Mouse (Mus musculus) regulatory T cell (primary cell): ENCODE data around the gene Dnmt3c.

Experiments used
- in situ Hi-C: fragments of 300-600 bp; cut with MboI, MseI; formaldehyde crosslinking; loops from one replicate; pipeline ENCODE4 v1.15.1; 2025; ENCODE audit warnings: high pct_unique_total_duplicates

Dnmt3c gene

DNA sequence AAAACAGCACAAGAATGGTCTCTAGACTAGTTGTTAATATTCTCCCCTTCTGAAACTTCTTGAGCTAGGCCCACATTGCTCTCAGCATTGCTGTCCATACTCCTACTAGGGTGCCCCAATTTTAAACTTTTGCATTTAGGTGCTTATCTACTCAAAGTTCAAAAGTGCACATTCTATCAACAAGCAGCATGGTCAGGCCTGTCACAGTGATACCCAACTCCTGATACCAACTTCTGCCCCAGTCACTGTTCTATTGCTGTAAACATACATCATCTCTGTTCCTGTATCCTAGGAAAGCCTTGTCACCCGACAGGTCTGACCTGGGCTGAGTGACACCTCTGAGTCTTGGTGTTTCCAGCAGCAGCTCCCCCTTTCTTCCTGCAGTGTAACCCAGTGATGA, 26.6 kb downstream of the Dnmt3c start:
- in situ Hi-C loops: no loop called here

DNA sequence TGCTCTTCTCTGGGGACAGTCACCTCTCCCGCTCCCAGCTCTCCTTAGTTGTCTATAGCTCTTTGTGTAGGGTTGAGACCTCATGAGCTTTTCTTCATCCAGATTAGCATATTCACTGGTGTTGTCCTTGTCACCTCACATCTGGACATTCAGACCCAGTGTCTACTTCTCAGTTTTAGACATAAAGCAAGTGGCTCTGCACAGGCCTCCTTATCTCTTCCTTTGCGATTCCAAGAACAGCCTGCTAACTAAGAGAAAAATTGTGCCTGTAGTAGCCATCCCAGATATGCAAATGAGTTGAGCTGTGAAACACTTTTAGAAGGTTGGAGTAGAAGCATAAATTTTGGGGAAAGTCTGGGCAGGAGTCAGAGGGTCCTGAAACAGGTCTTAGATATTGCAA, 28.0 kb downstream of the Dnmt3c start:
- in situ Hi-C loops: no loop called here

DNA sequence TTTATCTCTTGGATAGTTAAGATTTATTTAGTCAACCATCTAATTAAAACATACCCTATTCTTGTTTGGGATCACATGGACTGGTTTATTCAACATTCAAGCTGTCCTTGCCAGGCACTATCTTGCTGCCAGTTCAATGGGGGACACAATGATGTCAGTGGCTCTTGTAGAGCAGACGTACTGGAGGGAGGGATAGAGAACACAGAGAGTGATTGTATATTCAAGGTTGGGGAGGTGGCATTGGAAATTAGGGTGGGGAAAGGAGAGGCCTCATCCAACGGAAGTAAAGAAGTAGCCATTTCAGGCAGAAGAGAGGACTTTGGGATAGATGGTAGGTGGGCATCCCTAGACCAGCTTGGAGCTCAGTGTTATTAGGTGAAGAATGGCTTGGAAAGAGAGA, 28.4 kb downstream of the Dnmt3c start:
- in situ Hi-C loops: no loop called here

DNA sequence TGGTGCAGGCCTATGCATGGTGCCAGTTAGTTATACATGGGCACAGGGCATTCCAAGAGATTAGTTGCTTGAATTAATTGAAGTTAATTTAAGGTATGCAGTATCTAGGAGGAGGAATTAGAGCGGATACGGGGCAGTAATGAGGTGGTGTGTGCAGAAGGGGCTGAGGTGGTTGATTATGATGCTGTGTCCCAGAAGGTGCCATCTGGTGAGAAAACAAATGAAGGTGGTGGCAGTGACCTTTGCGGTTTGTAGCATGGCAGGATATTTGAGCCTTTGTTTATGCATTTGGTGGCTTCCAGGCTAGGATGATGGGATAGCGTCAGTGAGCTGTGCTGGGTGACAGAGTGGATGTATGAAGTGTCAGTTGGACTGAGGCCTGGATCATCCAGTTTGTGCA, 28.8 kb downstream of the Dnmt3c start:
- in situ Hi-C loops: no loop called here

DNA sequence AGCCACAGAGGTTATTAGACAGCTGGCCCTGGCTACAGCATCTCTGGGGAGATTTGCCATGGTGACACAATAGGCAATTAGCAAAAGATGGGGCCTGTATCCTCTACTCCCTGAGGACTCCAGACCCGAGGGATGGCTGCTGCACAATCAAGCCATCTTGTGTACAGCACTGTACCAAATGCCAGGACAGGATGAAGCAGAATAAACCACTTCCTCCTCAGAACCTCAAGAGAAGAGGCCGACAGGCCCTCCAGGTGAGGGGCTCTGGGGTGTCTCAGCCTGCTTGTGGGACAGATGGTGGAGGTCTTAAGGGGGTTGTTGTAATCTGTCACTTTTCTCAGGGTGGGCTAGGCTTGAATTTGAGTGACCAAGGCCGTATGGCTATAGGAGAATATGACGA, 37.6 kb downstream of the Dnmt3c start:
- in situ Hi-C loops: no loop called here

DNA sequence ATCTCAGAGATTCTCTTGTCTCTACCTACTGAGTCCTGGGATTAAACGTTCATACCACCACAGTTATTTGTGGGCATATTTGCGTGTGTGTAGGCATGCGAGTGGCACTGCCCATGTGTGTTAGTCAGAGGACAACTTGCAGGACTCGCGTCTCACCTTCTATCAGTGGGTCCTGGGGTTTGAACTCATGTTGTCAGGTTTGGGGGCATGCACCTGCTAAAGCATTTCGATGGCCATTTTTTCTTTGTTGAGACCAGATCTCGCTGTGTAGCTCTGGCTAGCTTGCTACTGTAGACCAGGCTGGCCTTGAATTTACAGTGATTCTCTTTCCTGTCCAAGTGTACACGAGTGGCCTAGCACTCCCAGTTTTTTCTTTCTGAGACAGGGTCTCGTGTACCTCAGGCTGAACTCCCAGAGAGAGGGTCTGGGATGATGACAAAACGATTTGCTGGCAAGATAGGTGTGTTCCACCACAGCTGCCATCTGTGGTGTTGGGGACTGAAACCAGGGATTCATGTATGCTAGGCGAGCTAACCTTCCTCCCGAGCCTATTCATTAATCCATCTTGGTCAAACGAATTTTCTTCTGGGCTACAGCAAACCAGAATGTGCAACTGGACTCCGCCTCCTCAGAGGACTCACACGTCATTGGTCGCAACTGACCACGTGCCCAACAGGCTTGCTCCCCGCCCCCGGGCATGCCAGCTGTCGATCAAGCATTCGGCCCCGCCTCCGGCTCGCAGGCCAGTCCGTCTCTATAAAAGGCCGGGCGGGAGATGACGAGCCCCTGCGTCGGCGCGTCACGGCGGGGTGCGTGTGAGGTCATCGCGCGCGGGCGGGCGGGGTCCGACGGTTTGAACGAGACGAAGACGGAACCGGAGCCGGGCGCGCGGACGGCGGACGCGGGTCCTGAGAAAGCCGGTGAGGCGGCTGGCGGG, 44.3 kb downstream of the Dnmt3c start, which contains the start of gene Mapre1:
Mapre1 (plus strand) TSS at position 775 of the 937 bp plus-strand sequence.
- in situ Hi-C loops: no loop called here

DNA sequence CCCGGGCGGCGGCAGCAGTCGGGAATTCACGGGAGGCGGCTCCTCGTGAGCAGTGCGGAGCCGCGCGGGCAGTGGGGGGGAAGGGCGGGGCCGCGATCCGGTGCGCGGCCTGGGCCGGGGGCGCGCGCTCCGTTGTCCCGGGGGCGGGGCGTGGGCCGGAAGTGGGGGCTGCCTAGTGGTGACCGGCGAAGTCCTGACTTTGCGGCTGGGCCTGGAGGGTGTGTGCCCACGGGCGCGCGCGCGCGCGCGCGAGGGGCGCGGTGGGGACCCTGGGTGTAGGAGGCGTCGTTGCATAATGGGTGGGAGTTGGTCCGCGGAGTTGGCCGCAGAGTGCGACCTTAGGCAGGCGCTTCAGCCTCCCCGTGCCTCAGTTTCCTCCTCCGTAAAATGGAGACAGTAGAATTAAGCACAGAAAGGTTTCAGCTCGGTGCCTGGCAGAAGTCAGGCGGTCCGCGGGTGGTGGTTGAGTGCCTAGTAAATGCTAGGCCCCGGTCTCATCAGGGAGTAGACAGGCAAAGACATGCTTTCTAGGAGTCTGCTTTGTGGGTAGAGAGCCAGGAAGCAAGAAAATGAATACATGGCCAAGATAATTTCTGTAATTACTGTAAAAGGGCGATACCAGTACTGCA, 45.1 kb downstream of the Dnmt3c start:
- in situ Hi-C loops: no loop called here

DNA sequence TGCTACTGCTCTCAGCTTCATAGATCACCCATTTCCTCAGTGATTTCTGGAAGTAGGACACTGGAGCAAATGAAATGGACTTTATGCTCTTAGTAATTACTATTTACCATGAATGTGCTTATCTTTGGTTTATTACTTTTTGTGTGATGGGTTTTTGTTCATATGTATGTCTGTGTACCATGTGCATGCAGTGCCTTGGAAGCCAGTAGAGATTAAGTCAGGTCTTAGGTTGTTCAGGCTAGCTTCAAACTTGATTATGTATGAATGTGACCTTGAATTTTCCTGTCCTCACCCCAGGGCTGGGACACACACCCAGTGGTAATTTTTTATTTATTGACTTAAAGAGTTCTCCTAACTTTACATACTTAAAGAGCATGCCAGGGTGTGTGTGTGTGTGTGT, 51.5 kb downstream of the Dnmt3c start:
- in situ Hi-C loops: no loop called here

DNA sequence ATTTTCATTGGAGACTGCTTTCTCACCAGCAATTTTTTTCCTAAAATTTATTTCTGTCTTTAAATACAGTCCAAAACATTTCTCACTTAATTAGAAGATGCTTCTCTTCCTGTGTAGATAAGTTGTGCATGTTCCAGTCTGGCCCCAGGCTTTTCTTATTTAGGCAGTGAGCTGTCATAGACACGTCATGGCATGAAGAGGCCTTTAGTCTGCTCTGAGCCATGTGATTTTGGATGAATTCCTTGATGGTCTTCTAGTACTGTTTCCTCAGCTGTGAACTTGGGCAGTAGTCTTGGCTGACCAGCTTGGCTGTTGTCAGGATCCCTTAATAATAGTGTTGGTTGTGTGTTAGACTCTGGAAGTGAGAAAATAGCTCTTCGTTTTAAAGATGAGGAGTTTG, 53.9 kb downstream of the Dnmt3c start:
- in situ Hi-C loops: no loop called here

DNA sequence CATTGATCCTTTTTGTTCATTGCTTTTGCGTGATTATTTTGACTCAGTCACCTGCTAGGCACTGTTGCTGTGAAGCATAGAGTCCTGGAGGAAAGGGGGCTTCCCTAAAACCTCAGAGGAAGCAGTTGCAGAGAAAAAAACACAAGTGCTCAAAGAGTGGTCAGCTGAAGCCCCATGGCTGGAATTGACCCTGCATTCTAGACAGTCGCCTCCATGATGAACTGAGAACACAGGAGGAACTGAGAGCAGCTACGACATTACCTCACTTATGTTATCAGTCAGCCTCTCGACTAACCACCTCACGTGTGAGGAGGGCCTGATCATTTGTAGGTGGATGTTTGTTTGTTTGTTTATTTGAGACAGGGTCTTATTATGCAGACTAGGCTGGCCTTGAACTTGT, 65.7 kb downstream of the Dnmt3c start:
- in situ Hi-C loops: no loop called here

DNA sequence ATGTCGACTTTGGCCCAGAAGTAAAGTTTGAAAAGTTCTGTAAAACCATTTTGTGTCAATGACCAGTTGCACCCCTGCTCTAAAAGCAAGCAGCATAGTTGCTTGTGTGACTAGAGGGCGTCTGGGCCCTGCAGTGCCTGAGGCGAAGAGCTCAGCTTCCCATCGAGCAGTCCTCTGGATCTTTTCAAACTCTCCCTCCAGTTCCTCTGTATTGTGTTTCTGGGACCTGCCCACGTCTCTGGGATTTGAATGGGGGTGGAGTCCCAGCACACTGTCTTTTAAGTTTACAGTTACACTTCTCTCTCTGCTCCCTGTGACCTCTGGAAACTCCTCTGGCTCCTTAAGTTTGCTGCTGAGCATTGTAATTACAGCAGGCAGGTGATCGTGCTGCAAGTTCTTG, 71.0 kb downstream of the Dnmt3c start:
- in situ Hi-C loops: no loop called here

DNA sequence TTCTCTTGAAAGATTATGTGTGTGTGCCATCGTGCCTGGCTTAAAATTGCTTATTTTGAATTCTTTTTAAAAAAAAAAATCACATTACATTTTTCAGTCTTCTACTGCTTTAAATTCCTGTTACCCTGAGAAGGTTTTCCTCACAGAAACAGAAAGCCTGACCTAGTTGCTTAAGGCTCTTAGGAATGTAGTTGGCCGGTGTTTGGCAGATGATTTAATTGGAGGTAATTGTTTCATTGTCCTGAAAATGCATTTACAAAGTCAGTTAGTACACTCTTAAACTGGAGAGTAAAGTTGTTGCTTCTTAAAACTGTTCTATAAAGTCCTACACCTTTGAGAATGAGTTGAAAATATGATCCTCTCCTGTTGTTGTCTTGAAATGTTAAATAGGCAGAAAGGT, 72.4 kb downstream of the Dnmt3c start:
- in situ Hi-C loops: no loop called here

DNA sequence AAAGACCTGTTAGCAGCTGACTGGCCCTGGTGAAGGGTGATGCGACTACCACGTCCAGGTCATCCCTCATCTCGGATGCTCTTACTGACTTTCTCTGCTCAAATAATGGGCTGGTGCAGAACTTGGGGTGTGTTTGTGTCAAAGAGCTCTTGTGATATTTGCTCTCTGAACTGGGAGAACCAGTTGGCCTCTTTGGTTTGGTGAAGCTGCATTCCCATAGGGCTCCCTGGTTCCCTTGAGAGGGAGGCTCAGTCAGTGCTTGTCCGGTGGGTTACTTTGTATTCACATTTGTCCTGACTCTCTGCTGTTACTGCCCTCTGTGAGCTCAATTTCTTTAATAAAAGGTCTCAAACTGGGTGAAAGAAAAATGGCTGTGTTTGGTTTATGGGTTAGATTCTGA, 76.5 kb downstream of the Dnmt3c start:
- in situ Hi-C loops: no loop called here

DNA sequence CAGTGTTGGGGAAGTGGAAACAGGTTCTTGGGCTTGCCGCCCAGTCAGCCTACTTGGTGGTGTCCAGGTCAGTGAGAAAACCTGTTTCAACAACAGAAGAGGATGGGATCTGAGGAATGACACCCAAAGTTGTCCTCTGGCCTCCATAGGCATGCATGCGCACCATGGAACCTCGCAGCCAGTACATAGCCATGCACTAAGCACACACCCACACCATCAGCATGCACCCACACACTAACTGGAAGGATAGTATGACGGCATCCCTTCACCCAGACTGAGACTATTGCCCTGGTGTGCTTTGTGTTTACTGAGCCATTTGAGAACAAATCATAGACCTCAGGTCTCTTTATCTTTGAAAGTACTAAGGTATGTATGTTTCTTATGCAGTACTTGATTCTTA, 79.0 kb downstream of the Dnmt3c start:
- in situ Hi-C loops: no loop called here

DNA sequence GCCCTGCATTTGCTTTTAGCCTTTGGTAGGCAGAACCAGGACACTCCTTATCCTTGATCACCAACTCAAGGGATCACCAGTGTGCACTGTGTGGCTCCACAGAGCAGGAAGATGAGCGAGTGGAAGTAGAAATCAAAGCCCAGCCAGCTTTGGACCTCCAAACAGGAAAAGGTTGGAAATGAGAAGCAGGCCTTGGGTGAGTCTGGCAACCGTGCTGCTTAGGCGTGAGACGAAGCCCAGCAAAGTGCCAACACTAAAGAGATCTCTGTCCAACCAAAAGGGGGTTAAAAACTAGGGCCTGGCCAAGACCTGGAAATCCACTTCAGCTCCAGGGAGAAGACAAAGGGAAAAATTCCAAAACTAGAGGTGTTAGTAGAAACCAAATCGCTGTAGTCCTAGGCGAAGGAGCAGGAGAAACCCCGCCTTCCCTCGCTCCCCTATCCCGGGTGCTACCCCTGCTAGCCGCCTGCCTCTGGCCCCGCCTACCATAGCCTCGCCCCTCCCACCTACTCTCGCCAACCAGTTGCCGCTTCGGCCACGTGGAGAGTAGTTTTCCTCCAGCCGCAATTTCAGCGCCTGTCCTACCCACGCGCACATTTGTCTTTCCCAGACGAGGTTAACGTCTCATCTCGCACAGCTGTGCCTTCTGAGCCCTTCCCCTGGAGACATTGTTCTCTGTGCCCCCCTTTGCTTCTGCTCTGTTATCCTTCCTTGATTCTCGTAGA, 82.3 kb downstream of the Dnmt3c start:
- in situ Hi-C loops: no loop called here
